Mouse (Mus musculus): ENCODE measurements at regions not wholly inside any gene's neighbourhood (a gene's known extent, or its start where the extent isn't known, plus 50 kb on each side); places are given as distances from the start of the nearest gene placed in this dataset.
"Not testable (repeated sequence)": the region's sequence is repeated elsewhere in the genome, so short reads cannot be mapped to it uniquely, and the experiment has no call there.

- ATAC-seq (replicated peaks; ENCODE audit: low FRiP score) (no peak), DNase-seq (ENCODE audit: low spot score) (no peak)
Observed at GRCm38 (mm10) chr13:16465812-16466211, 454.2 kb downstream of the Inhba start.

GRCm38 (mm10) chr13:16476515-16476914, 464.9 kb downstream of the Inhba start:
- Histone ChIP-seq H3K4me3 (ENCODE audit: low read depth, low read length) (no peak overlapping the region), H3K9me3 (ENCODE audit: control insufficient read depth, low read length) (no peaks in the 10 kb centered on the region), H3K4me2 (no peak overlapping the region), H3K27ac (ENCODE audit: low read depth, low read length) (no peak overlapping the region), H3K4me1 (replicated peaks; ENCODE audit: control insufficient read depth, insufficient read depth, low read length) (no peaks in the 10 kb centered on the region), H3K36me3 (ENCODE audit: control insufficient read depth, insufficient read depth, low read length) (no peaks in the 10 kb centered on the region), H3K9ac (ENCODE audit: low read depth, low read length) (no peak overlapping the region), H3K27me3 (replicated peaks; ENCODE audit: control insufficient read depth, insufficient read depth, low read length) (no peaks in the 10 kb centered on the region)
- 62% methylated on average over 1 of the region's 1 CpGs for WGBS
- ATAC-seq (replicated peaks; ENCODE audit: low FRiP score) (no peak), DNase-seq (ENCODE audit: low spot score) (no peak)

More at GRCm38 (mm10) chr13:16465812-16466211, 454.2 kb downstream of the Inhba start:
- no peaks in the 10 kb centered on the region for H3K36me3 ChIP-seq (ENCODE audit: control insufficient read depth, insufficient read depth, low read length)
- H3K4me1 ChIP-seq (replicated peaks; ENCODE audit: control insufficient read depth, insufficient read depth, low read length), result no peaks in the 10 kb centered on the region
- no peaks in the 10 kb centered on the region for H3K27me3 ChIP-seq (replicated peaks; ENCODE audit: control insufficient read depth, insufficient read depth, low read length)
- no peak overlapping the region for H3K9ac ChIP-seq (ENCODE audit: low read depth, low read length)
- no peak overlapping the region for H3K27ac ChIP-seq (ENCODE audit: low read depth, low read length)
- H3K4me2 ChIP-seq, result no peak overlapping the region
- no peaks in the 10 kb centered on the region for H3K9me3 ChIP-seq (ENCODE audit: control insufficient read depth, low read length)
- H3K4me3 ChIP-seq (ENCODE audit: low read depth, low read length), result no peak overlapping the region
- WGBS, result 98% methylated on average over 1 of the region's 1 CpGs

GRCm38 (mm10) chr13:16487292-16487691, 475.6 kb downstream of the Inhba start:
- DNase-seq (ENCODE audit: low spot score), result no peak
- Histone ChIP-seq H3K27me3 (replicated peaks; ENCODE audit: control insufficient read depth, insufficient read depth, low read length) (no peaks in the 10 kb centered on the region), H3K36me3 (ENCODE audit: control insufficient read depth, insufficient read depth, low read length) (no peaks in the 10 kb centered on the region), H3K4me3 (ENCODE audit: low read depth, low read length) (no peak overlapping the region), H3K9me3 (ENCODE audit: control insufficient read depth, low read length) (no peaks in the 10 kb centered on the region), H3K4me1 (replicated peaks; ENCODE audit: control insufficient read depth, insufficient read depth, low read length) (no peaks in the 10 kb centered on the region), H3K9ac (ENCODE audit: low read depth, low read length) (no peak overlapping the region), H3K4me2 (no peak overlapping the region), H3K27ac (ENCODE audit: low read depth, low read length) (no peak overlapping the region)
- no peak for ATAC-seq (replicated peaks; ENCODE audit: low FRiP score)

GRCm38 (mm10) chr13:16490680-16491079, 479.0 kb downstream of the Inhba start:
- H3K36me3 ChIP-seq (ENCODE audit: control insufficient read depth, insufficient read depth, low read length); H3K4me1 ChIP-seq (replicated peaks; ENCODE audit: control insufficient read depth, insufficient read depth, low read length); H3K27me3 ChIP-seq (replicated peaks; ENCODE audit: control insufficient read depth, insufficient read depth, low read length); ATAC-seq (replicated peaks; ENCODE audit: low FRiP score); H3K9me3 ChIP-seq (ENCODE audit: control insufficient read depth, low read length); H3K4me2 ChIP-seq; H3K4me3 ChIP-seq (ENCODE audit: low read depth, low read length); DNase-seq (ENCODE audit: low spot score); H3K27ac ChIP-seq (ENCODE audit: low read depth, low read length); H3K9ac ChIP-seq (ENCODE audit: low read depth, low read length): not testable (repeated sequence)
- WGBS, result 44% methylated on average over 6 of the region's 6 CpGs

- no peak overlapping the region for H3K4me3 ChIP-seq (ENCODE audit: low read depth, low read length)
- WGBS, result 67% methylated on average over 1 of the region's 1 CpGs
- no peaks in the 10 kb centered on the region for H3K9me3 ChIP-seq (ENCODE audit: control insufficient read depth, low read length)
- H3K4me1 ChIP-seq (replicated peaks; ENCODE audit: control insufficient read depth, insufficient read depth, low read length), result no peaks in the 10 kb centered on the region
- no peak overlapping the region for H3K4me2 ChIP-seq
- no peak for ATAC-seq (replicated peaks; ENCODE audit: low FRiP score)
- H3K27me3 ChIP-seq (replicated peaks; ENCODE audit: control insufficient read depth, insufficient read depth, low read length), result no peaks in the 10 kb centered on the region
- no peaks in the 10 kb centered on the region for H3K36me3 ChIP-seq (ENCODE audit: control insufficient read depth, insufficient read depth, low read length)
- no peak for DNase-seq (ENCODE audit: low spot score)
- no peak overlapping the region for H3K27ac ChIP-seq (ENCODE audit: low read depth, low read length)
- H3K9ac ChIP-seq (ENCODE audit: low read depth, low read length), result no peak overlapping the region
Observed at GRCm38 (mm10) chr13:16498052-16498451, 486.4 kb downstream of the Inhba start.

GRCm38 (mm10) chr13:16512876-16513275, 501.2 kb downstream of the Inhba start:
- DNase-seq (ENCODE audit: low spot score), result no peak
- H3K4me3 ChIP-seq (ENCODE audit: low read depth, low read length), result no peak overlapping the region
- ATAC-seq (replicated peaks; ENCODE audit: low FRiP score), result no peak
- WGBS, result 58% methylated on average over 4 of the region's 4 CpGs
- no peak overlapping the region for H3K4me2 ChIP-seq
- no peaks in the 10 kb centered on the region for H3K4me1 ChIP-seq (replicated peaks; ENCODE audit: control insufficient read depth, insufficient read depth, low read length)
- H3K27me3 ChIP-seq (replicated peaks; ENCODE audit: control insufficient read depth, insufficient read depth, low read length), result no peaks in the 10 kb centered on the region
- no peak overlapping the region for H3K9ac ChIP-seq (ENCODE audit: low read depth, low read length)
- H3K27ac ChIP-seq (ENCODE audit: low read depth, low read length), result no peak overlapping the region
- no peaks in the 10 kb centered on the region for H3K36me3 ChIP-seq (ENCODE audit: control insufficient read depth, insufficient read depth, low read length)
- H3K9me3 ChIP-seq (ENCODE audit: control insufficient read depth, low read length), result no peaks in the 10 kb centered on the region

GRCm38 (mm10) chr13:16515195-16515594, 503.5 kb downstream of the Inhba start:
- H3K4me1 ChIP-seq (replicated peaks; ENCODE audit: control insufficient read depth, insufficient read depth, low read length), result no peaks in the 10 kb centered on the region
- H3K36me3 ChIP-seq (ENCODE audit: control insufficient read depth, insufficient read depth, low read length), result no peaks in the 10 kb centered on the region
- ATAC-seq (replicated peaks; ENCODE audit: low FRiP score), result no peak
- DNase-seq (ENCODE audit: low spot score), result no peak
- no peak overlapping the region for H3K27ac ChIP-seq (ENCODE audit: low read depth, low read length)
- no peak overlapping the region for H3K9ac ChIP-seq (ENCODE audit: low read depth, low read length)
- H3K27me3 ChIP-seq (replicated peaks; ENCODE audit: control insufficient read depth, insufficient read depth, low read length), result no peaks in the 10 kb centered on the region
- no peak overlapping the region for H3K4me3 ChIP-seq (ENCODE audit: low read depth, low read length)
- no peak overlapping the region for H3K4me2 ChIP-seq
- H3K9me3 ChIP-seq (ENCODE audit: control insufficient read depth, low read length), result no peaks in the 10 kb centered on the region

GRCm38 (mm10) chr13:16529036-16529435, 517.4 kb downstream of the Inhba start:
- 47% methylated on average over 5 of the region's 5 CpGs for WGBS
- no peak overlapping the region for H3K27ac ChIP-seq (ENCODE audit: low read depth, low read length)
- no peaks in the 10 kb centered on the region for H3K9me3 ChIP-seq (ENCODE audit: control insufficient read depth, low read length)
- no peak overlapping the region for H3K4me2 ChIP-seq
- no peaks in the 10 kb centered on the region for H3K36me3 ChIP-seq (ENCODE audit: control insufficient read depth, insufficient read depth, low read length)
- DNase-seq (ENCODE audit: low spot score) (no peak), ATAC-seq (replicated peaks; ENCODE audit: low FRiP score) (no peak)
- no peaks in the 10 kb centered on the region for H3K4me1 ChIP-seq (replicated peaks; ENCODE audit: control insufficient read depth, insufficient read depth, low read length)
- H3K27me3 ChIP-seq (replicated peaks; ENCODE audit: control insufficient read depth, insufficient read depth, low read length), result no peaks in the 10 kb centered on the region
- H3K9ac ChIP-seq (ENCODE audit: low read depth, low read length), result no peak overlapping the region
- no peak overlapping the region for H3K4me3 ChIP-seq (ENCODE audit: low read depth, low read length)

GRCm38 (mm10) chr13:16543771-16544170, 532.1 kb downstream of the Inhba start:
- DNase-seq (ENCODE audit: low spot score) (no peak), ATAC-seq (replicated peaks; ENCODE audit: low FRiP score) (no peak)
- 53% methylated on average over 5 of the region's 5 CpGs for WGBS

More at GRCm38 (mm10) chr13:16543771-16544170, 532.1 kb downstream of the Inhba start:
- H3K4me2 ChIP-seq, result no peak overlapping the region
- H3K27me3 ChIP-seq (replicated peaks; ENCODE audit: control insufficient read depth, insufficient read depth, low read length), result no peaks in the 10 kb centered on the region
- H3K9me3 ChIP-seq (ENCODE audit: control insufficient read depth, low read length), result no peaks in the 10 kb centered on the region
- H3K4me3 ChIP-seq (ENCODE audit: low read depth, low read length), result no peak overlapping the region
- H3K9ac ChIP-seq (ENCODE audit: low read depth, low read length), result no peak overlapping the region
- no peaks in the 10 kb centered on the region for H3K4me1 ChIP-seq (replicated peaks; ENCODE audit: control insufficient read depth, insufficient read depth, low read length)
- no peaks in the 10 kb centered on the region for H3K36me3 ChIP-seq (ENCODE audit: control insufficient read depth, insufficient read depth, low read length)
- no peak overlapping the region for H3K27ac ChIP-seq (ENCODE audit: low read depth, low read length)
